26 mouse cellular contexts compared by ENCODE assay signal in the genomic region with DNA sequence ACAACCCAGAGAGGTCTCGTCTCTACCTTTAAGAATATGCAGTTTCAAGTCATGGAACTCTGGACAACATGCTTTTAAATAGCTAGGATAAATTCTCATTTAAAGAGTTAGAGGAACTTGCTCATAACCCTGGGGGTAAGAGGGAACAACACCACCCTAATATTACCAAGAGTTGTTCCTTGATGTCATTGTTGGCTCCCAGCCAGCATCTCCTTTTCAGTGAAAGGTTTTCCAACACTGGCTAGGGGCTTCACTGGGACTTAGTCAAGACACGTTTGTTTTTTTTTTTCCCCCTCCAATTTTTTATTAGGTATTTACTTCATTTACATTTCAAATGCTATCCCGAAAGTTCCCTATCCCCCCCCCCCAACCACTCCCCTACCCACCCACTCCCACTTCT.
"Had no signal": no experiment of that assay in that cellular context is flagged by ENCODE, and none has a peak within 500 bp of the region (broad histone marks: within the 10 kb centered on the region; RNA-seq: fewer than 3 reads in every experiment).

No protein-coding gene starts in this region.

- ATAC-seq: hindbrain, embryonic 16.5 days; inflammation-experienced regulatory T-cells, adult 6 months; intestine, embryonic 15.5 days; intestine, postnatal 0 days; liver, embryonic 12.5 days had no signal

- H3K36me3 ChIP-seq: heart, embryonic 12.5 days; hindbrain, embryonic 10.5 days; hindbrain, embryonic 12.5 days; intestine, embryonic 15.5 days; kidney, embryonic 15.5 days; limb, embryonic 12.5 days; limb, embryonic 15.5 days; liver, embryonic 12.5 days had no signal

- H3K27ac ChIP-seq: gastrocnemius, adult 2 months; heart, adult 2 months; hindbrain, embryonic 10.5 days; hindbrain, embryonic 12.5 days; hindbrain, embryonic 14.5 days; intestine, embryonic 15.5 days; kidney, embryonic 15.5 days; kidney, postnatal 0 days; layer of hippocampus, adult 2 months; limb, embryonic 12.5 days; limb, embryonic 15.5 days; liver, embryonic 12.5 days; liver, embryonic 14.5 days had no signal

- H3K27me3 ChIP-seq: heart, embryonic 12.5 days; hindbrain, embryonic 12.5 days; intestine, embryonic 15.5 days; kidney, embryonic 15.5 days; limb, embryonic 12.5 days; limb, embryonic 15.5 days; liver, embryonic 12.5 days had no signal

- DNase-seq: gastrocnemius, adult 2 months; gastrocnemius, postnatal 10 days; gastrocnemius, postnatal 25 days; heart, adult 2 months; heart, postnatal 10 days; heart, postnatal 4 days; kidney, adult 2 months; kidney, adult 9 months; kidney, postnatal 4 days; layer of hippocampus, postnatal 36 days; left cerebral cortex, postnatal 4 days had no signal

- H3K4me1 ChIP-seq: heart, embryonic 12.5 days; hindbrain, embryonic 10.5 days; hindbrain, embryonic 12.5 days; intestine, embryonic 15.5 days; kidney, embryonic 15.5 days; limb, embryonic 12.5 days; limb, embryonic 15.5 days; liver, embryonic 12.5 days had no signal

- H3K9me3 ChIP-seq: heart, embryonic 12.5 days; hindbrain, embryonic 10.5 days; hindbrain, embryonic 12.5 days; intestine, embryonic 15.5 days; kidney, embryonic 15.5 days; limb, embryonic 12.5 days; limb, embryonic 15.5 days; liver, embryonic 12.5 days had no signal

- H3K9ac ChIP-seq: heart, embryonic 12.5 days; hindbrain, embryonic 12.5 days; hindbrain, embryonic 14.5 days; intestine, embryonic 15.5 days; kidney, embryonic 15.5 days; limb, embryonic 12.5 days; limb, embryonic 15.5 days; liver, embryonic 12.5 days; liver, embryonic 14.5 days had no signal

- H3K4me2 ChIP-seq: heart, embryonic 12.5 days; hindbrain, embryonic 12.5 days; hindbrain, embryonic 14.5 days; intestine, embryonic 15.5 days; kidney, embryonic 15.5 days; limb, embryonic 12.5 days; limb, embryonic 15.5 days; liver, embryonic 12.5 days had no signal

- H3K4me3 ChIP-seq: gastrocnemius, adult 2 months; heart, adult 2 months; heart, embryonic 12.5 days; hindbrain, embryonic 10.5 days; hindbrain, embryonic 12.5 days; intestine, embryonic 15.5 days; kidney, embryonic 15.5 days; layer of hippocampus, adult 2 months; limb, embryonic 12.5 days; limb, embryonic 15.5 days; liver, embryonic 12.5 days had no signal
